8 mouse cellular contexts compared by ENCODE assay signal in the genomic region with DNA sequence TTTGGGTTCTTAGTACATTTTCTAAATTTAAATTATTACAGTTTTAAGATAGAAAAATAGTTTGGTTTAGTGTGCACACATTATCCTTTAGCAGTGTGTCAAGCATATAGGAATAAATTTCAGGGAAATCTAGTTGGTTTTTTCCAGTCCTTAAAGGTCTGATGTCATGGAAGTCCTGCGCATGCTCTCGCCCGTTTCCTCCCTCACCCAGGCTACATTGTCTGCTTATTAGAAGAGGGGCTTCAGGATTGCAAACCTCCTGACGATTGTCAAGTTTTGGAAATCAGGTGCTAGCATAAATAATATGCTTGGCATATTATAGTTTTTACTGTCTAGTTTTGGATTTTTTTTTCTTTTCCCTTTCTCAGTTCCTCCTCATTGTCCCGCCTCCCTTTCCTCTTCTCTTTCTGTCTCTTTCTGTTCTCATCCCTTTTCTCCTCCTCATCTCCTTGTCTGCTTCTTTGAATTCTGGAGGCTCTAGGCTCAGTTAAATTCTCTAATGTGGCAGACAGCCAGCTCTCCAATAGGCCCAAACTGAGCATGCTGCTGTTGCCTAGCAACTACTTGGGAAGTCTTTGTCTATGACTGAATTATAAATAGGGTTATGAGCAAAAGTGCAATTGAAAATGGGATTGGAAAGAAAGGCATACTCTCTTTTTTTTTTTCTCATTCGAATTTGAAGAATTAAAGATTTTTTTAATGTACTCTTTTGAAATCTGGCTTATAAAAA. TPM values are rescaled to one million over a fixed set of nuclear protein-coding genes. Genes with fewer than 3 reads are reported as not detected.
DNase-seq lines count a peak whose midpoint lies in the region; ATAC-seq lines count a peak whose summit lies in the region.

No protein-coding gene starts in this region.

- 60% methylated on average over 6 of the region's 6 CpGs for WGBS in intestine, embryonic 16.5 days
- 79% methylated on average over 6 of the region's 6 CpGs for WGBS in limb, embryonic 13.5 days

- H3K9me3 ChIP-seq in intestine, embryonic 16.5 days (ENCODE audit: control insufficient read depth, low read length), result no peaks in the 10 kb centered on the region
- H3K9me3 ChIP-seq in limb, embryonic 13.5 days, result no peaks in the 10 kb centered on the region

- H3K27me3 ChIP-seq in intestine, embryonic 16.5 days (replicated peaks; ENCODE audit: control insufficient read depth, insufficient read depth, low read length), result no peaks in the 10 kb centered on the region
- no peaks in the 10 kb centered on the region for H3K27me3 ChIP-seq in limb, embryonic 13.5 days

- H3K4me3 ChIP-seq in intestine, embryonic 16.5 days (ENCODE audit: low read length), result no peak overlapping the region
- H3K4me3 ChIP-seq in limb, embryonic 13.5 days, result no peak overlapping the region

- no peaks in the 10 kb centered on the region for H3K36me3 ChIP-seq in intestine, embryonic 16.5 days (ENCODE audit: control insufficient read depth, insufficient read depth, low read length)
- no peaks in the 10 kb centered on the region for H3K36me3 ChIP-seq in limb, embryonic 13.5 days

- H3K9ac ChIP-seq in intestine, embryonic 16.5 days (ENCODE audit: low read depth, low read length), result no peak overlapping the region
- no peak overlapping the region for H3K9ac ChIP-seq in limb, embryonic 13.5 days

- no peak overlapping the region for H3K27ac ChIP-seq in intestine, embryonic 16.5 days (ENCODE audit: low read length)
- 0 out of 2 replicates have a peak overlapping the region, but pooled peaks have one; percentile 28 for H3K27ac ChIP-seq in limb, embryonic 13.5 days

- H3K4me2 ChIP-seq in intestine, embryonic 16.5 days (ENCODE audit: low read depth, low read length), result no peak overlapping the region
- no peak overlapping the region for H3K4me2 ChIP-seq in limb, embryonic 13.5 days (replicated peaks)

- DNase-seq in adrenal gland, adult 2 months, result peak; percentile 66
- DNase-seq in adrenal gland, adult 18-20 months (ENCODE audit: low spot score in 2 of 2), result no peak
- DNase-seq in cerebellum, adult 11 months, result peak; percentile 71
- DNase-seq in frontal cortex, adult 2 months (ENCODE audit: extremely low spot score in 1 of 2, low spot score in 1 of 2), result peak; percentile 91 to 95
- DNase-seq in right cerebral cortex, postnatal 10 days (ENCODE audit: low spot score in 2 of 2), result peak; percentile 89 to 95
- no peak for DNase-seq in thymus, adult 18-20 months

- peaks cover 20% of the 10 kb centered on the region for H3K4me1 ChIP-seq in intestine, embryonic 16.5 days (ENCODE audit: control insufficient read depth, insufficient read depth, low read length)
- H3K4me1 ChIP-seq in limb, embryonic 13.5 days, result peaks cover 33% of the 10 kb centered on the region

- peak; percentile 68; the same call in 1 of the 2 replicates for ATAC-seq in intestine, embryonic 16.5 days
- no peak for ATAC-seq in limb, embryonic 13.5 days (ENCODE audit: low FRiP score, low read depth)

RNA-seq across cellular contexts. Expression of gene Atf7ip, which starts 42.2 kb away (rescaled TPM):
- total RNA-seq in adrenal gland, adult 2 months (2021), result 10 to 100 TPM; 60.9 to 62.4 TPM
- 16.4 and 21.6 TPM in 2 replicates for polyA plus RNA-seq in adrenal gland, adult 2 months (2012; rRNA removed)
- total RNA-seq in adrenal gland, adult 18-20 months (2021), result 10 to 100 TPM; 34.9 to 50.4 TPM
- polyA plus RNA-seq in frontal cortex, adult 2 months (2012; rRNA removed), result 42.8 and 49.5 TPM in 2 replicates
- 17.6 and 21.0 TPM in 2 replicates for polyA plus RNA-seq in intestine, embryonic 16.5 days (2015; fragmentation: Nextera tagmentation; extraction: Ambion mirVana)
- 40.4 and 42.2 TPM in 2 replicates for polyA plus RNA-seq in limb, embryonic 13.5 days (2015; fragmentation: Nextera tagmentation; extraction: Ambion mirVana)

Comparison
In these comparisons a context has a peak if more than half of its experiments do, and no peak if none do; other contexts are left out.
1. DNase-seq: peak in adrenal gland, adult 2 months (single experiment), cerebellum, adult 11 months (single experiment), frontal cortex, adult 2 months (2 of 2) and right cerebral cortex, postnatal 10 days (2 of 2); none in adrenal gland, adult 18-20 months (0 of 2) and thymus, adult 18-20 months (0 of 2).